Mouse (Mus musculus) cortical plate, adult 2 months (tissue): ENCODE measurements around the gene Get4.

Source experiments
- CTCF ChIP-seq: fragments of 200-500 bp; IDR thresholded peaks from 2 replicates; pipeline ENCODE4 v1.5.1; 2011; ENCODE audit warnings: mild to moderate bottlenecking, control low read depth, low read length; ENCODE audit not compliant: insufficient read depth; ENCODE audit errors: extremely low read depth
- POLR2A ChIP-seq: fragments of 200-500 bp; IDR thresholded peaks from 2 replicates; pipeline ENCODE4 v1.6.1; 2011; ENCODE audit warnings: mild to moderate bottlenecking, low read length, control low read depth; ENCODE audit not compliant: insufficient read depth; ENCODE audit errors: extremely low read depth

DNA sequence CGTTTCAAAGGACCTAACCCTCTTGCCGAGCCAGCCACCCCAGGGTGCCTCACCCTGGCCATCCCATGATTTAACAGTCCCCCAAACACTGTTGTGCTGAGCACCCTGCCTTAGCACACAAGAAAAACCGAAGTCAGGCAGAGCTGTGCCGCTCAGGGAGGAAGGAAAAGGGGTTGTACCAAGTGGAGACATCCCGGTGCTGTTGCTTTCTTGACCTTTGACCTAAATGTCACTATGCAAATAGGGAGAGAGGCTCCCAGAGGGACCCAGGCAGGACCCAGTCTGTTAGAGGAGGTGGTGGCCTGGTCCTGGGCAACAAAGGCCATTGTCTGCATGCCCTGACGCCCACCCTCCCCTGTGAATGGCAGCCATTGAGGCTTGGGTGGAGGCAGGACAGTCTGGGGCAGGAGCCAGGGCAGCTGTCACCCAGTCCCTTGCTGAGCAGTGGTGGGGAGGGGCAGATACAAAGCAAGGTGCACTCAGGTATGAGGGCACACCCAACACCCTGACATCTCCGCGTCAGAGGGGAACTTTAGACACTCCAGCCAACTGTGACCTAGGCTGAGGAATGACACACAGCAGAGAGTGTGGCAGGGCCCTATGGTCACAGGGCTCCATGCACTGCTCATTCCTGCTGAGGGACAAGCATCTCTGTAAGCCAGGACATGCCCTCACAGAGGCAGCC lies 33.4 kb downstream of the Get4 start:
- TF ChIP-seq CTCF, result no peak
- no peak for TF ChIP-seq POLR2A
